Mouse (Mus musculus) limb, embryonic 13.5 days (tissue): ENCODE measurements around the gene Kcna1. TPM values are rescaled to one million over a fixed set of nuclear protein-coding genes. Genes with fewer than 3 reads are reported as not detected.

Experiments
- ATAC-seq: fragments of 200-750 bp; cut with Nextera tagmentation; 2 replicates; pipeline ENCODE4 v1.8.0; 2017; ENCODE audit warnings: low read depth, moderate number of reproducible peaks, moderate TSS enrichment; ENCODE audit not compliant: low FRiP score
- H3K27ac ChIP-seq: fragments of 300-500 bp; sonication (generic); 2 replicates; pipeline ENCODE4 v1.5.1; 2015; ENCODE audit warnings: inconsistent platforms, mild to moderate bottlenecking, moderate library complexity
- H3K27me3 ChIP-seq: fragments of 300-500 bp; sonication (generic); 2 replicates; pipeline ENCODE4 v1.6.1; 2015; ENCODE audit warnings: mild to moderate bottlenecking, inconsistent platforms
- H3K36me3 ChIP-seq: fragments of 300-500 bp; sonication (generic); 2 replicates; pipeline ENCODE4 v1.6.1; 2015; ENCODE audit warnings: inconsistent platforms, mild to moderate bottlenecking, moderate library complexity
- H3K4me1 ChIP-seq: fragments of 300-500 bp; sonication (generic); 2 replicates; pipeline ENCODE4 v1.6.1; 2015; ENCODE audit warnings: inconsistent platforms
- H3K4me2 ChIP-seq: fragments of 300-500 bp; sonication (generic); replicated peaks from 2 replicates; pipeline ENCODE4 v1.6.1; 2015; ENCODE audit warnings: inconsistent platforms, mild to moderate bottlenecking, moderate library complexity
- H3K4me3 ChIP-seq: fragments of 300-500 bp; sonication (generic); 2 replicates; pipeline ENCODE4 v1.5.1; 2015; ENCODE audit warnings: moderate library complexity, mild to moderate bottlenecking, inconsistent platforms
- H3K9ac ChIP-seq: fragments of 300-500 bp; sonication (generic); 2 replicates; pipeline ENCODE4 v1.6.1; 2015; ENCODE audit warnings: mild to moderate bottlenecking, inconsistent platforms
- H3K9me3 ChIP-seq: fragments of 300-500 bp; sonication (generic); 2 replicates; pipeline ENCODE4 v1.6.1; 2016; ENCODE audit warnings: inconsistent platforms
- WGBS: fragments of 180-500 bp; shearing (Covaris S2); methylation state at CpG from one replicate; pipeline ENCODE4 v1.1.7; 2015; 5-methylcytosine and 5-hydroxymethylcytosine counted together
- polyA plus RNA-seq: library from polyadenylated mRNA; unstranded; fragments of >200 nt; fragmentation: Nextera tagmentation; extraction: Ambion mirVana; gene quantifications from 2 replicates; pipeline ENCODE4 v1.2.1, GENCODE M21; 2015

The Kcna1 gene
- 3.3 and 3.5 TPM in 2 replicates for polyA plus RNA-seq

- Histone ChIP-seq H3K36me3 (no peaks in the 10 kb centered on the region), H3K4me2 (peak within 1 kb of the TSS; percentile 97), H3K27ac (no peak within 1 kb of the TSS), H3K27me3 (peaks cover 64% of the 10 kb centered on the region), H3K4me3 (peak within 1 kb of the TSS; percentile 54), H3K4me1 (peaks cover 32% of the 10 kb centered on the region), H3K9me3 (no peaks in the 10 kb centered on the region), H3K9ac (peak within 1 kb of the TSS; percentile 59; the same call in 1 of the 2 replicates)
- no peak for ATAC-seq
- 24% methylated on average over 8 of the region's 8 CpGs for WGBS
Measured at GRCm38 (mm10) chr6:126646381-126646780, at the start of gene Kcna1. TSS of gene Kcna1 (minus strand) at chr6:126646384.

GRCm38 (mm10) chr6:126687120-126687519 is 40.9 kb upstream of the Kcna1 start:
- Histone ChIP-seq H3K4me3 (no peak overlapping the region), H3K4me2 (no peak overlapping the region), H3K9ac (no peak overlapping the region), H3K36me3 (no peaks in the 10 kb centered on the region), H3K4me1 (no peaks in the 10 kb centered on the region), H3K27ac (no peak overlapping the region), H3K27me3 (no peaks in the 10 kb centered on the region), H3K9me3 (no peaks in the 10 kb centered on the region)
- no peak for ATAC-seq
- WGBS = 36% methylated on average over 4 of the region's 4 CpGs

GRCm38 (mm10) chr6:126685135-126685534 is 39.0 kb upstream of the Kcna1 start:
- ATAC-seq = no peak
- Histone ChIP-seq H3K27me3 (no peaks in the 10 kb centered on the region), H3K27ac (no peak overlapping the region), H3K4me1 (no peaks in the 10 kb centered on the region), H3K36me3 (no peaks in the 10 kb centered on the region), H3K9me3 (no peaks in the 10 kb centered on the region), H3K4me3 (no peak overlapping the region), H3K4me2 (no peak overlapping the region), H3K9ac (no peak overlapping the region)
- WGBS = 49% methylated on average over 3 of the region's 3 CpGs

GRCm38 (mm10) chr6:126678961-126679360 is 32.8 kb upstream of the Kcna1 start:
- Histone ChIP-seq H3K36me3 (no peaks in the 10 kb centered on the region), H3K9me3 (no peaks in the 10 kb centered on the region), H3K4me1 (no peaks in the 10 kb centered on the region), H3K27me3 (peaks cover 16% of the 10 kb centered on the region; the same call in 1 of the 2 replicates), H3K4me3 (no peak overlapping the region), H3K27ac (no peak overlapping the region), H3K4me2 (no peak overlapping the region), H3K9ac (no peak overlapping the region)
- ATAC-seq = no peak
- 64% methylated on average over 7 of the region's 7 CpGs for WGBS

- Histone ChIP-seq H3K4me2 (no peak overlapping the region), H3K4me1 (0 out of 2 replicates have a peak, but pooled peaks cover 3% of the 10 kb centered on the region), H3K9ac (no peak overlapping the region), H3K4me3 (no peak overlapping the region), H3K27ac (no peak overlapping the region), H3K27me3 (peaks cover 13% of the 10 kb centered on the region), H3K36me3 (no peaks in the 10 kb centered on the region), H3K9me3 (no peaks in the 10 kb centered on the region)
- no peak for ATAC-seq
- 93% methylated on average over 5 of the region's 5 CpGs for WGBS
Measured at GRCm38 (mm10) chr6:126667001-126667400, 20.8 kb upstream of the Kcna1 start.

GRCm38 (mm10) chr6:126666091-126666490 is 19.9 kb upstream of the Kcna1 start:
- Histone ChIP-seq H3K4me3 (no peak overlapping the region), H3K27me3 (peaks cover 19% of the 10 kb centered on the region), H3K4me1 (0 out of 2 replicates have a peak, but pooled peaks cover 3% of the 10 kb centered on the region), H3K36me3 (no peaks in the 10 kb centered on the region), H3K27ac (no peak overlapping the region), H3K4me2 (no peak overlapping the region), H3K9ac (no peak overlapping the region), H3K9me3 (no peaks in the 10 kb centered on the region)
- 70% methylated on average over 6 of the region's 6 CpGs for WGBS
- no peak for ATAC-seq

GRCm38 (mm10) chr6:126664569-126664968 is 18.4 kb upstream of the Kcna1 start:
- ATAC-seq = no peak
- Histone ChIP-seq H3K4me1 (0 out of 2 replicates have a peak, but pooled peaks cover 3% of the 10 kb centered on the region), H3K4me2 (no peak overlapping the region), H3K27ac (no peak overlapping the region), H3K9me3 (no peaks in the 10 kb centered on the region), H3K9ac (no peak overlapping the region), H3K27me3 (peaks cover 19% of the 10 kb centered on the region), H3K36me3 (no peaks in the 10 kb centered on the region), H3K4me3 (no peak overlapping the region)
- WGBS = 77% methylated on average over 3 of the region's 3 CpGs

GRCm38 (mm10) chr6:126657646-126658394 is 11.6 kb upstream of the Kcna1 start:
- H3K4me1 ChIP-seq = no peaks in the 10 kb centered on the region
- no peaks in the 10 kb centered on the region for H3K9me3 ChIP-seq
- H3K27ac ChIP-seq = no peak overlapping the region
- H3K9ac ChIP-seq = no peak overlapping the region
- H3K36me3 ChIP-seq = no peaks in the 10 kb centered on the region
- WGBS = 76% methylated on average over 2 of the region's 2 CpGs
- no peak overlapping the region for H3K4me3 ChIP-seq
- ATAC-seq = no peak
- no peak overlapping the region for H3K4me2 ChIP-seq
- H3K27me3 ChIP-seq = peaks cover 9% of the 10 kb centered on the region; the same call in 1 of the 2 replicates

- Histone ChIP-seq H3K36me3 (no peaks in the 10 kb centered on the region), H3K4me1 (0 out of 2 replicates have a peak, but pooled peaks cover 6% of the 10 kb centered on the region), H3K4me2 (no peak overlapping the region), H3K27ac (no peak overlapping the region), H3K27me3 (no peaks in the 10 kb centered on the region), H3K9me3 (no peaks in the 10 kb centered on the region), H3K4me3 (no peak overlapping the region), H3K9ac (no peak overlapping the region)
- 88% methylated on average over 7 of the region's 7 CpGs for WGBS
- ATAC-seq = no peak
Measured at GRCm38 (mm10) chr6:126653561-126653960, 7.4 kb upstream of the Kcna1 start.

GRCm38 (mm10) chr6:126645644-126646358 is 383 bp downstream of the Kcna1 start:
- H3K27me3 ChIP-seq = peaks cover 69% of the 10 kb centered on the region
- WGBS = under 1% methylated on average over 27 of the region's 27 CpGs
- no peak overlapping the region; the same call in 1 of the 2 replicates for H3K9ac ChIP-seq

GRCm38 (mm10) chr6:126645044-126645541 is 1.1 kb downstream of the Kcna1 start:
- Histone ChIP-seq H3K27ac (no peak overlapping the region), H3K36me3 (no peaks in the 10 kb centered on the region), H3K4me2 (peak overlapping the region; percentile 97), H3K27me3 (peaks cover 74% of the 10 kb centered on the region), H3K4me1 (peaks cover 29% of the 10 kb centered on the region), H3K4me3 (peak overlapping the region; percentile 54), H3K9ac (peak overlapping the region; percentile 59), H3K9me3 (no peaks in the 10 kb centered on the region)
- ATAC-seq = no peak
- under 1% methylated on average over 24 of the region's 24 CpGs for WGBS

More at GRCm38 (mm10) chr6:126645644-126646358, 383 bp downstream of the Kcna1 start:
- peak; percentile 83 for ATAC-seq
- Histone ChIP-seq H3K4me2 (peak overlapping the region; percentile 97), H3K4me1 (peaks cover 29% of the 10 kb centered on the region), H3K4me3 (peak overlapping the region; percentile 54), H3K27ac (no peak overlapping the region), H3K36me3 (no peaks in the 10 kb centered on the region), H3K9me3 (no peaks in the 10 kb centered on the region)
